Mouse (Mus musculus) ES-CJ7 (cell line): ENCODE data around the gene Olfr1104.

Experiments used
- DNase-seq: peaks from one replicate; pipeline ENCODE4 v3.0.0; 2011; ENCODE audit warnings: low read depth, low spot score

The Olfr1104 gene

DNA sequence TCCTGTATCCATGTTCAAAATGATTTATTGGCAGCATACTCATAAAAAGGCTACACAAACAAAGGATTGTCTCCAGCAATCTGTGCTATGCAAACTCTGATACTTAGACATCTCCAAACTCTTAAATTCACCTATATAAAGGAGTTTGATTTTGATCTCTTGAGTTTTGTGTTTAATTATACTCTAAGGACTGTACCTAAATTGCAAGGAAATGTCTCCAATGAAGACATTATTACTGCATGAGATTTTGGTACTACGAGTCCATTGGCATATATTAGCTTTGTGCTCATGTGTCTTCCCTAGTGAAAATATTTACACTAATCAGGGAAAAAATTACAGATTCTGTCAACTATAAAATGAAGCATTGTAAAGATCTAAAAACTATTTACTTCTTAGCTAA is at the start of gene Olfr1104:
Gene Olfr1104 (minus strand): TSS at position 101 of the 400 bp plus-strand sequence.
- no peak for DNase-seq

DNA sequence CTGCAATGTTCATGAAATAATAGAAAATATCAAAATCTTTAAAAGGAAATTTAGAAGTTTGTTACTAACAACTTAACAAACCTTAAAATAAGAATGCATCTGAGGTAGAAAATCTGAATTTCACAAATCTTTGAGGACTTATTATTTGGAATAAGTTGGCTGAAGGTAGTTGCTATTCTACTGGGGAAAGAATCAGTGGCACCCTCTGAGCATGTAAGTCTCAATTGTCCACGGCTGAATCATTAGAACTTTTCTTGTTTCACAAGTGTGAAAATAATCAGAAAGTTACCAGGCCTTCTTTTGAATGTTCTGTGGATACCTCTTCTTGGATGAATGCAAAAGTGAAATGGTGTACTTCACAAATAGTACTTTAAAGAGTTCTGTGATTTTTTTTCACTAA is 48.8 kb upstream of the Olfr1104 start, which contains the start of gene Olfr1107:
Gene Olfr1107 (minus strand): TSS at position 101 of the 400 bp plus-strand sequence.
- DNase-seq: no peak

DNA sequence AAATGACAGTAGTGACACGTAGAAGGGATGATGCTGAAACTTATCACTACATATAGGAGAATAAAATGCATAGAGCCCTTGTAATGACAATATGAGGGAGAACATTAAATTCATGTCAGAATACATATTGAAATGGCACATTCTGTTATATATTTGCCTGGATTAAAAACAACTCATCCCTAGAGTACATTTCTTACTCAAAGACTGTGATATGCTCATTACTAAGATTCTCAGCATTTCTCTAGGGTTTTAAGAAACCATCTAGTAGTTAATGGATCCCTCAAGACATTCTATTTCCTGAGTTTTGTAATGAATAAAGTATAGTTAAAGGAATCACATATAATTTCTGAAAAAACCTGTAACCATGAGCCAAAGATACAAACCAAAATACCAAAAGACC is 25.3 kb upstream of the Olfr1104 start, which contains the start of gene Olfr1106:
Gene Olfr1106 (minus strand): TSS at position 101 of the 400 bp plus-strand sequence.
- no peak for DNase-seq

DNA sequence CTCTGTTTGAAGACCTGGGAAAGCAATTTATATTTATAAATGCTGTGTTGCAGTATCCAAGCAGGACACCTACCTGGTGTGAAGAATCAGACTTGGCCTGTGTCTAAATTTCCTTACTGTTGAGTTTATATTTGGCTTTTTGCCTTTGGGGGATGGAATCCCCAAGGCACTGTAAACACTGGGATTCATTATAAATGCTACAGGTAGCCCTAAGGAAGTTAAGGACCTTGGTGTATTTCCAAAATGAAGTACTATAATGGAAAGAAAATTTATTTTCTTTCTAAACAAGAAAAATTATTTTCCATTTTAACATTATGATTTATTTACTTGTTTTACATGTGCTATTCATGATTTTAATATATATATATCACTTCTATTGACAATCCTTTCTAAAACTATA is 9.6 kb upstream of the Olfr1104 start, which contains the start of gene Olfr1105:
Gene Olfr1105 (minus strand): TSS at position 101 of the 400 bp plus-strand sequence.
- no peak for DNase-seq

DNA sequence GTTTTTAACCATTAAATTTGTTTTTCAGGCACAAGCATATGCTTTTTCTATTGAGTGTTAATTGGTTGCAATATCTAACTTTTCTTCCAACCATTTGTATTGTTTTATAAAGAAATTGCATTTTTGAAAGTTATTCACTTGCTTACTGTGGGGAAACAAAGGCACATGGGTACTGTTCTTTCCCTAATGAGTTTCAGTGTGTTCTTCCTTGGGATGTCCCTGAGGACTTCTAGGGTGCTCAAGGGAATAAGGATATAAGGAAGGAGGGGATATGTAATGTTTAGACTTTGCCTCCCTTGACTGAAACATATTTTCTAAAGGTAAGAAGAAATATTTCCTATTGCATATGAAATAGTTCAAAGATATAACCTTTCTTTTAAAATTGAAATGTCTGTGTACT is 28.8 kb downstream of the Olfr1104 start, which contains the start of gene Olfr1102:
Gene Olfr1102 (plus strand): TSS at position 301 of the 400 bp plus-strand sequence.
- no peak for DNase-seq

DNA sequence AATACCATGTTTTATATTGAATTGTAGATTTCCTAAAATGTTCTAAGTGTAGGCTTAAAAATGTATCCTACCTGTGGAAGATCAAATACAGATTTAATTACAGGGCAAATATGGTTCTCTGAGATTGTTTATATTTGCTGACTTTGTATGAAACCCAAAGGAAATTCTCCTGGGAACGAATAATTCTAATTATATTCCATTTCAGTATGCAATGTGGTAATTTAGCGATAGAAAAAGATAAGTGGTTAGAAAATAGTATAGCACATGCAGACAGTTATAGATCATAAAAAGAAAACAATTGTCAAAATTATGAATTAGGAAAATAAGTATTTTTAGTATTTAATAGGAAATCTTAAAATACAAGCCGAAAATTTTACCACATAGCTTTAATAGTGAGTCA is 35.8 kb downstream of the Olfr1104 start, which contains the start of gene Olfr1101:
Gene Olfr1101 (minus strand): TSS at position 101 of the 400 bp plus-strand sequence.
- DNase-seq: no peak

DNA sequence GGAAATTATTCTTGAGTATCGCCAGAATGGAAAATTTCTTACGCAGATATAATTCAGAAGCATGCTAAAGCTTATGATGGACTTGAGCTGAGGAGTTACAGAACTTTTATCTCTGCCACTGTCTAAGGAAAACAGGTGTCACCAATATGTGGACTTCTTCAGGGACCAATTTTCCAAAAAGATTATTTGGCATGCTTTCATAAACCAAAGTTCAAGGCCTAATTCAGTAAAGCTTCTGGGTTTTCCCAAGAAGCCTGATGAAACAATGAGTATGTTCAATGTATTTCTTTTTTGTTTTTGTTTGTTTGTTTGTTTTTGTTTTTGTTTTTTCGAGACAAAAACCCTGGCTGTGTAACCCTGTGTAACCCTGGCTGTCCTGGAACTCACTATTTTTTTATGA is 47.0 kb downstream of the Olfr1104 start, which contains the start of gene Olfr1100:
Gene Olfr1100 (minus strand): TSS at position 101 of the 400 bp plus-strand sequence.
- DNase-seq: no peak
